ENCODE assay signal across 1 mouse cellular context in genomic region chr11:49721358-49721757, GRCm38 (mm10).
TF ChIP-seq lines count a peak whose summit lies in the region.

No protein-coding gene starts in this region.

TF ChIP-seq in MEL, 35 proteins besides CTCF, POLR2A, EP300 and RAD21 (continued from another document):
- TF ChIP-seq NELFE (IDR thresholded peaks at IDR 0.05; ENCODE audit: low read depth, low read length) (no peak), MAZ (IDR thresholded peaks at IDR 0.05; ENCODE audit: low read depth, low read length) (no peak), MAFK (IDR thresholded peaks at IDR 0.05; ENCODE audit: borderline replicate concordance, low read depth, low read length) (no peak), SIN3A (IDR thresholded peaks at IDR 0.05; ENCODE audit: low read length) (no peak), MAX (IDR thresholded peaks at IDR 0.05; ENCODE audit: low read length) (no peak), E2F4 (IDR thresholded peaks at IDR 0.05; ENCODE audit: borderline replicate concordance, low read depth, low read length) (no peak), POLR2AphosphoS2 (IDR thresholded peaks at IDR 0.05; ENCODE audit: low read length) (no peak), MXI1 (IDR thresholded peaks at IDR 0.05; ENCODE audit: low read depth, low read length) (no peak; the same call in 1 of the 2 replicates), BHLHE40 (IDR thresholded peaks at IDR 0.05; ENCODE audit: borderline replicate concordance, low read depth, low read length) (no peak), TBP (IDR thresholded peaks at IDR 0.05; ENCODE audit: low read depth, low read length) (no peak), HCFC1 (IDR thresholded peaks at IDR 0.05; ENCODE audit: low read depth, low read length) (no peak), NRF1 (IDR thresholded peaks at IDR 0.05; ENCODE audit: insufficient read depth, low read depth, low read length, poor library complexity, severe bottlenecking) (no peak), MYC (IDR thresholded peaks at IDR 0.05; ENCODE audit: low read depth, low read length) (no peak), USF2 (IDR thresholded peaks at IDR 0.05; ENCODE audit: borderline replicate concordance in 1 of 2, insufficient read depth in 1 of 2, low read depth in 1 of 2, low read length in 2 of 2) (no peak), CHD1 (IDR thresholded peaks at IDR 0.05; ENCODE audit: low read depth, low read length) (no peak), JUND (IDR thresholded peaks at IDR 0.05; ENCODE audit: low read depth, low read length) (no peak), TCF12 (IDR thresholded peaks at IDR 0.05; ENCODE audit: low read depth, low read length) (peak; percentile 60; the same call in 1 of the 2 replicates), ZKSCAN1 (IDR thresholded peaks at IDR 0.05; ENCODE audit: low read depth, low read length) (no peak)
